Mouse (Mus musculus) heart, adult 10 weeks (tissue): ENCODE results near the gene Kcnmb4. TPM values are rescaled to one million over a fixed set of nuclear protein-coding genes. Genes with fewer than 3 reads are reported as not detected.

Experiments used
- polyA plus RNA-seq: library from polyadenylated mRNA; stranded (reverse); fragments of 350-450 nt; fragmentation: Illumina TruSeq; extraction: RNeasy Lipid Tissue Mini Kit (QIAGEN cat#74804); gene quantifications from one replicate; pipeline ENCODE4 v1.2.3, GENCODE M21; 2014; ENCODE audit warnings: low read depth, low replicate concordance

Gene Kcnmb4
- 1.2 TPM for polyA plus RNA-seq

GRCm38 (mm10) chr10:116473759-116474549, at the start of gene Kcnmb4:
Kcnmb4 (minus strand) TSS chr10:116473878.

Other genes starting within 250 kb of the Kcnmb4 start
- 31.5 TPM for gene Ptprb, start 198.4 kb downstream of the Kcnmb4 start, polyA plus RNA-seq
- 36.6 TPM for gene Cnot2, start 107.6 kb upstream of the Kcnmb4 start, polyA plus RNA-seq